Mouse (Mus musculus) heart, embryonic 13.5 days (tissue): ENCODE results near the gene Crk. TPM values are rescaled to one million over a fixed set of nuclear protein-coding genes. Genes with fewer than 3 reads are reported as not detected.

ENCODE experiments used
- ATAC-seq: fragments of 200-750 bp; cut with Nextera tagmentation; 2 replicates; pipeline ENCODE4 v1.8.0; 2017; ENCODE audit warnings: moderate TSS enrichment; ENCODE audit not compliant: insufficient number of reproducible peaks, low FRiP score, low TSS enrichment; ENCODE audit errors: extremely low read depth
- H3K27ac ChIP-seq: fragments of 300-500 bp; sonication (generic); replicated peaks from 2 replicates; pipeline ENCODE4 v1.5.1; 2015; ENCODE audit warnings: moderate library complexity, mild to moderate bottlenecking, inconsistent platforms
- H3K27me3 ChIP-seq: fragments of 300-500 bp; sonication (generic); replicated peaks from 2 replicates; pipeline ENCODE4 v1.6.1; 2015; ENCODE audit warnings: mild to moderate bottlenecking, inconsistent platforms
- H3K36me3 ChIP-seq: fragments of 300-500 bp; sonication (generic); 2 replicates; pipeline ENCODE4 v1.6.1; 2015; ENCODE audit warnings: mild to moderate bottlenecking, inconsistent platforms
- H3K4me1 ChIP-seq: fragments of 300-500 bp; sonication (generic); 2 replicates; pipeline ENCODE4 v1.6.1; 2015; ENCODE audit warnings: inconsistent platforms
- H3K4me2 ChIP-seq: fragments of 300-500 bp; sonication (generic); 2 replicates; pipeline ENCODE4 v1.6.1; 2015; ENCODE audit warnings: inconsistent platforms, mild to moderate bottlenecking, moderate library complexity
- H3K4me3 ChIP-seq: fragments of 300-500 bp; sonication (generic); 2 replicates; pipeline ENCODE4 v1.5.1; 2015; ENCODE audit warnings: moderate library complexity, mild to moderate bottlenecking, inconsistent platforms
- H3K9ac ChIP-seq: fragments of 300-500 bp; sonication (generic); 2 replicates; pipeline ENCODE4 v1.6.1; 2015; ENCODE audit warnings: inconsistent platforms, mild to moderate bottlenecking, moderate library complexity
- H3K9me3 ChIP-seq: fragments of 300-500 bp; sonication (generic); 2 replicates; pipeline ENCODE4 v1.6.1; 2016; ENCODE audit warnings: inconsistent platforms
- whole genome bisulfite sequencing: fragments of 180-500 bp; shearing (Covaris S2); methylation state at CpG from one replicate; pipeline ENCODE4 v1.1.7; 2015; ENCODE audit warnings: mixed read lengths; 5-methylcytosine and 5-hydroxymethylcytosine counted together
- polyA plus RNA-seq: library from polyadenylated mRNA; unstranded; fragments of >200 nt; fragmentation: Nextera tagmentation; extraction: Ambion mirVana; gene quantifications from 2 replicates; pipeline ENCODE4 v1.2.1, GENCODE M21; 2015

The Crk gene
- polyA plus RNA-seq, 1 experiment from 2014 or later = 84.8 TPM

DNA sequence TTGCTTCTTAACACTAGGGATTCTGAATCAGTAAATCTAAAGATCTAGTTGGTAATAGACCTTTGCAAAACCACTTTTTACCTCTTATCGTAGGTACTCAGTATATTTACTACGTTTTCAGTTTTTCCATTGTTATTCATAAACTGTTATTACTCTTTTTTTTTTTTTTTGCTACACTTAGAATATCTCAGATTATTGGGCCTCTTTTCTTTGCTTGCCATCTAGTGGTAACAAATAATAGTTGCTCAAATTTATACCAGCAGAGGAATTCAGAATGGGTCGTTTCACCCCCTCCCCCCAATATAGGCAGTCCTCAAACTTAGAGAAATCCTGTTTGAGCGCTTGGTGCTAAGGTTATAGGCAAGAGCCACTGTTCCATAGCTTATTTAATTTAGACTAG is 72.0 kb downstream of the Crk start:
- H3K27me3 ChIP-seq = no peaks in the 10 kb centered on the region
- peaks cover 42% of the 10 kb centered on the region for H3K36me3 ChIP-seq
- H3K9ac ChIP-seq = no peak overlapping the region
- no peak overlapping the region for H3K4me3 ChIP-seq
- no peak overlapping the region for H3K4me2 ChIP-seq
- ATAC-seq = no peak
- no peaks in the 10 kb centered on the region for H3K9me3 ChIP-seq
- WGBS = 80% methylated on average over 4 of the region's 4 CpGs
- H3K4me1 ChIP-seq = peaks cover 59% of the 10 kb centered on the region
- H3K27ac ChIP-seq = no peak overlapping the region

Other genes starting within 250 kb of the Crk start
- gene Serpinf2, start 239.7 kb upstream of the Crk start, polyA plus RNA-seq = 1.5 and 14.5 TPM in 2 replicates
- gene Wdr81, start 224.5 kb upstream of the Crk start, polyA plus RNA-seq = 3.7 and 3.8 TPM in 2 replicates
- 11.4 and 13.5 TPM in 2 replicates for gene Tlcd2, start 217.5 kb upstream of the Crk start, polyA plus RNA-seq
- 31.6 and 32.1 TPM in 2 replicates for gene Prpf8, start 192.4 kb upstream of the Crk start, polyA plus RNA-seq
- gene Rilp, start 169.2 kb upstream of the Crk start, polyA plus RNA-seq = 3.4 TPM in 2 replicates
- gene Scarf1, start 165.7 kb upstream of the Crk start, polyA plus RNA-seq = 12.9 and 13.2 TPM in 2 replicates
- gene Slc43a2, start 147.6 kb upstream of the Crk start, polyA plus RNA-seq = 3.2 and 3.6 TPM in 2 replicates
- 54.4 and 56.7 TPM in 2 replicates for gene Pitpna, start 91.2 kb upstream of the Crk start, polyA plus RNA-seq
- gene Inpp5k, start 48.3 kb upstream of the Crk start, polyA plus RNA-seq = 18.9 and 20.9 TPM in 2 replicates
- gene Myo1c, start 28.8 kb upstream of the Crk start, polyA plus RNA-seq = 58.4 and 58.7 TPM in 2 replicates
- gene Ywhae, start 53.6 kb downstream of the Crk start, polyA plus RNA-seq = 681 and 729 TPM in 2 replicates
- 0.23 and 0.32 TPM in 2 replicates for gene Doc2b, start 116.8 kb downstream of the Crk start, polyA plus RNA-seq